In genomic region chr6:121385397-121385796, GRCm38 (mm10) we compare ENCODE assay signal across 28 mouse cellular contexts. TPM values are rescaled to one million over a fixed set of nuclear protein-coding genes. Genes with fewer than 3 reads are reported as not detected.
DNase-seq lines count a peak whose midpoint lies in the region; ATAC-seq and TF ChIP-seq lines count a peak whose summit lies in the region.
"Had no signal": no experiment of that assay in that cellular context is flagged by ENCODE, and none has a peak within 500 bp of the region (broad histone marks: within the 10 kb centered on the region; RNA-seq: fewer than 3 reads in every experiment).

No protein-coding gene starts in this region.

- peak; percentile 31 for DNase-seq in 416B (ENCODE audit: low read depth)
- peak; percentile 4 for DNase-seq in splenic B cell, adult 2 months (ENCODE audit: low read depth, low spot score)
- DNase-seq in spleen, postnatal 10 days (ENCODE audit: low spot score in 2 of 2), result no peak
- no peak for DNase-seq in lung, postnatal 0 days (ENCODE audit: low spot score)
- DNase-seq in cerebellum, adult 2 months, result no peak
- DNase-seq: adrenal gland, adult 8-10 months; adrenal gland, postnatal 25 days; cerebellum, adult 11 months; cerebellum, adult 8-10 months; cerebellum, postnatal 10 days; cerebellum, postnatal 36 days; gastrocnemius, postnatal 10 days; gastrocnemius, postnatal 36 days had no signal

- no peak overlapping the region for H3K27ac ChIP-seq in bone marrow macrophage, adult 2 months (ENCODE audit: insufficient read depth, low read depth, low read length)
- H3K27ac ChIP-seq in lung, postnatal 0 days (ENCODE audit: low read length), result no peak overlapping the region
- no peak overlapping the region for H3K27ac ChIP-seq in cerebellum, adult 2 months (ENCODE audit: insufficient read depth, low read length)
- H3K27ac ChIP-seq: forebrain, embryonic 10.5 days; forebrain, embryonic 13.5 days; hindbrain, embryonic 10.5 days; hindbrain, embryonic 13.5 days had no signal

- TF ChIP-seq EP300 in lung, postnatal 0 days (IDR thresholded peaks at IDR 0.05), result no peak

- H3K9ac ChIP-seq in lung, postnatal 0 days (replicated peaks; ENCODE audit: low read depth), result no peak overlapping the region
- H3K9ac ChIP-seq: forebrain, embryonic 13.5 days; hindbrain, embryonic 13.5 days had no signal

- no peak for TF ChIP-seq CTCF in bone marrow macrophage, adult 2 months (IDR thresholded peaks at IDR 0.05; ENCODE audit: low read depth, low read length)
- no peak for TF ChIP-seq CTCF in lung, postnatal 0 days (IDR thresholded peaks at IDR 0.05)
- no peak for TF ChIP-seq CTCF in cerebellum, adult 2 months (IDR thresholded peaks at IDR 0.05; ENCODE audit: borderline replicate concordance, insufficient read depth, low read depth, low read length)

- H3K9me3 ChIP-seq in lung, postnatal 0 days (ENCODE audit: low read length), result no peaks in the 10 kb centered on the region
- H3K9me3 ChIP-seq: forebrain, embryonic 10.5 days; forebrain, embryonic 13.5 days; hindbrain, embryonic 10.5 days; hindbrain, embryonic 13.5 days had no signal

- no peaks in the 10 kb centered on the region for H3K27me3 ChIP-seq in splenic B cell, adult 2 months (ENCODE audit: control insufficient read depth, insufficient read depth, low read length, poor library complexity, severe bottlenecking)
- H3K27me3 ChIP-seq in lung, postnatal 0 days (replicated peaks; ENCODE audit: insufficient read depth, low read length), result no peaks in the 10 kb centered on the region
- H3K27me3 ChIP-seq in cerebellum, adult 2 months (ENCODE audit: control insufficient read depth, insufficient read depth, low read length), result no peaks in the 10 kb centered on the region

- peak; percentile 18 to 55; a peak in 3 of 4 replicates for ATAC-seq in hematopoietic stem cell, adult 5-6 weeks (replicated peaks in 1 of 2; ENCODE audit: insufficient read depth in 1 of 2, low FRiP score in 2 of 2, low TSS enrichment in 1 of 2, low read depth in 1 of 2, poor library complexity in 2 of 2, severe bottlenecking in 2 of 2)
- no peak for ATAC-seq in lung, postnatal 0 days
- ATAC-seq: activated CD4-positive, CD25-positive, alpha-beta regulatory T cell, adult 4 months; CD4-positive, CD25-positive, alpha-beta regulatory T cell, adult 4 months; forebrain, embryonic 13.5 days; forebrain, embryonic 16.5 days; hindbrain, embryonic 16.5 days had no signal

- H3K36me3 ChIP-seq in splenic B cell, adult 2 months (ENCODE audit: control insufficient read depth, insufficient read depth, low read length, poor library complexity, severe bottlenecking), result no peaks in the 10 kb centered on the region
- no peaks in the 10 kb centered on the region for H3K36me3 ChIP-seq in lung, postnatal 0 days (ENCODE audit: insufficient read depth, low read length)
- H3K36me3 ChIP-seq: forebrain, embryonic 10.5 days; hindbrain, embryonic 10.5 days had no signal

- no peak for TF ChIP-seq POLR2A in bone marrow macrophage, adult 2 months (IDR thresholded peaks at IDR 0.05; ENCODE audit: borderline replicate concordance, low read depth, low read length)
- no peak for TF ChIP-seq POLR2A in cerebellum, adult 2 months (IDR thresholded peaks at IDR 0.05; ENCODE audit: borderline replicate concordance, insufficient read depth, low read length)

- peaks cover 5% of the 10 kb centered on the region for H3K4me1 ChIP-seq in bone marrow macrophage, adult 2 months (ENCODE audit: control insufficient read depth, insufficient read depth, low read length)
- no peaks in the 10 kb centered on the region for H3K4me1 ChIP-seq in lung, postnatal 0 days (ENCODE audit: insufficient read depth, low read depth, low read length)
- H3K4me1 ChIP-seq in cerebellum, adult 2 months (ENCODE audit: control insufficient read depth, insufficient read depth, low read length), result no peaks in the 10 kb centered on the region; the same call in 1 of the 2 replicates

- WGBS in lung, postnatal 0 days, result 71% methylated on average over 3 of the region's 3 CpGs
- WGBS in cerebellum, adult 2 months, result 85% methylated on average over 3 of the region's 3 CpGs

- no peak overlapping the region for H3K4me2 ChIP-seq in lung, postnatal 0 days (replicated peaks; ENCODE audit: low read depth, low read length)
- H3K4me2 ChIP-seq: forebrain, embryonic 13.5 days; heart, embryonic 11.5 days; hindbrain, embryonic 13.5 days had no signal

- H3K4me3 ChIP-seq in bone marrow macrophage, adult 2 months (ENCODE audit: insufficient read depth, low read length), result peak overlapping the region; percentile 4; the same call in 1 of the 2 replicates
- no peak overlapping the region for H3K4me3 ChIP-seq in lung, postnatal 0 days (ENCODE audit: low read depth, low read length)
- no peak overlapping the region for H3K4me3 ChIP-seq in cerebellum, adult 2 months (replicated peaks; ENCODE audit: insufficient read depth, low read depth, low read length)
- H3K4me3 ChIP-seq: forebrain, embryonic 10.5 days; forebrain, embryonic 13.5 days; hindbrain, embryonic 10.5 days; hindbrain, embryonic 13.5 days had no signal

RNA-seq across cellular contexts. Expression of gene Slc6a12, which starts 42.5 kb away (rescaled TPM):
- 20.5 and 25.7 TPM in 2 replicates for polyA plus RNA-seq in bone marrow macrophage, adult 2 months (2012; ENCODE audit: insufficient read depth, insufficient read length, missing spikeins)
- total RNA-seq in hematopoietic stem cell, adult 5-6 weeks (2017), result not detected in 2 replicates
- polyA plus RNA-seq in lung, postnatal 0 days (2015; fragmentation: Nextera tagmentation; extraction: Ambion mirVana), result not detected in 2 replicates
- 5.6 and 7.5 TPM in 2 replicates for polyA plus RNA-seq in cerebellum, adult 2 months (2012; rRNA removed)
- total RNA-seq: heart, adult 8-10 months had no signal
- polyA plus RNA-seq: activated CD4-positive, CD25-positive, alpha-beta regulatory T cell, adult 4 months; CD4-positive, CD25-positive, alpha-beta regulatory T cell, adult 4 months; embryonic facial prominence, embryonic 11.5 days; heart, embryonic 14.5 days; heart, postnatal 0 days; hindbrain, embryonic 10.5 days had no signal

Comparison
In these comparisons a context has a peak if more than half of its experiments do, and no peak if none do; other contexts are left out.
1. DNase-seq: peak in 416B (single experiment) and splenic B cell, adult 2 months (single experiment); none in spleen, postnatal 10 days (0 of 2), lung, postnatal 0 days (single experiment) and cerebellum, adult 2 months (0 of 2).